Mouse (Mus musculus): ENCODE measurements around the gene Ctnnb1.

The Ctnnb1 gene

DNA sequence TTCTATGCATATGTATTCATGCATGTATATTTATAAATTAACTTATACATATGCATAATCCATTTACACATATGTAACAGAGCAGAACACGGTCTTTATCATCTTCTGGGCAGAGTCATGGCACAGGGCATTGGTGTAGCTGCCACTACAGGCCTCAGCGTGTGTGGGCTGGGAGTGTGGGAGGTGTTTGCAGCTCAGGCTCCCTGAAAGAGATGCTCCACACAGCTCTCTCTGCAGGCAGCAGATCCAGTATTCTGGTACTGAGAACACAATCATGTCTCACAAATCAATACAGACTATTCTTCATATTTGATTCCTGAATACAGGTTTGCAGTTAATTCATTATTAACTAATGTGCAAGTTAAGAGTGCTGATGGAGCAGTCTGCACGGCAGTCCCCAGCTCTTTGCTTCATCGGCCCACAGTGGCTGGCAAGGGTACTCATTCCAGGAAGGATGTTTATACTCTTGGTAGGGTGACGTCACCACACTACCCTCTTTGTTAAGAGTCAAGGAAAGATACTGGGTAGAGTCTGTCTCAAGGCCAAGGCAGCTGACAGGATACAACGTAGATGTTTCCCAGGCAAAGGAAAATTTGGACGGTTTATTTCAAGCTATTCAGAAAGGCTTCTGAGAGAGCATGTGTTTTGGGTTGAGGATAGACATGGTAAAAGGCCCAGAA lies 71.8 kb downstream of the Ctnnb1 start:
- no peak for DNase-seq (ENCODE audit: low read depth, low spot score)

DNA sequence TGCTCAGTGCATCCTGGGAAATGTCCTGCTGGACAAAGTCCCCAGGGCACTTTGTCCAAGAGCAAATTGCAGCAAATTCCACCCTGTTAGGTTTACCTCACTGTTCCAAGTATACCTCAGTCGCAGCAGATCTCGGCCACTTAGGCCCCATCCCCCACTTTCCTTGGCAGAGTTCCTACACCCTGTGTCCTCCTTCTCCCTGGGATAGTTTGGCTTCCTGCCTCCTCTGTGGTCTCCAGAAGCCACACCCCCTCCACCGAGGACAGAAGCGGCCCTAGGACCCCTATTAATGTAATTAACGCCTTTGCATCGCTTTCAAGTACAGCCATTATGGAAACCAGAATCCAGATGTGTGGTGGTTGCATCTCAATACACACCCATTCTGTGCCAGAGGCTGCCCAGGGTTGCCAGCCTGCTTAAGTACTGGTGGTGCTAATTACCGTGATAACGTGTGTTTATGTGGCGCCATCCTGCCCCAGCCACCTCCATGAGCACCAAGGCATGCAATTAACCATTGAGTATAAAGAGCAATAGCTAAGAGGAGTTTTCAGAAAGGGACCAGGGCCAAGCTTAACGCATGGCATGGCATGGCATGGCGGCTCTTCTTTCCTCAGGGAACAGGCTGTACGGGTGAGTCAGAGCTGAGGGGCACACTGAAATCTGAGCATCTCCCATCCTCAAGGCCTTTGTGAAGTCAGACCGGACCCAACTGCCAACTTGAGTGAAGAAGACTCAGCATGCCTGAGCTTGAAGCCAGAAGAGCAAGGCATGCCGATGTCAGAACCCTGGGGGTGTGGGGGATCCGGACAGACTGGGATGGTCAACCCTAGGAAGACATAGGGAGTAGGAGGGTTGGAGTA lies 72.9 kb downstream of the Ctnnb1 start:
- DNase-seq (ENCODE audit: low read depth, low spot score), result no peak

GRCm38 (mm10) chr9:121005961-121006360 lies 76.9 kb downstream of the Ctnnb1 start:
- no peak for DNase-seq (ENCODE audit: low read depth, low spot score)
